Comparison of ENCODE assay signal across 10 mouse cellular contexts in the genomic region with DNA sequence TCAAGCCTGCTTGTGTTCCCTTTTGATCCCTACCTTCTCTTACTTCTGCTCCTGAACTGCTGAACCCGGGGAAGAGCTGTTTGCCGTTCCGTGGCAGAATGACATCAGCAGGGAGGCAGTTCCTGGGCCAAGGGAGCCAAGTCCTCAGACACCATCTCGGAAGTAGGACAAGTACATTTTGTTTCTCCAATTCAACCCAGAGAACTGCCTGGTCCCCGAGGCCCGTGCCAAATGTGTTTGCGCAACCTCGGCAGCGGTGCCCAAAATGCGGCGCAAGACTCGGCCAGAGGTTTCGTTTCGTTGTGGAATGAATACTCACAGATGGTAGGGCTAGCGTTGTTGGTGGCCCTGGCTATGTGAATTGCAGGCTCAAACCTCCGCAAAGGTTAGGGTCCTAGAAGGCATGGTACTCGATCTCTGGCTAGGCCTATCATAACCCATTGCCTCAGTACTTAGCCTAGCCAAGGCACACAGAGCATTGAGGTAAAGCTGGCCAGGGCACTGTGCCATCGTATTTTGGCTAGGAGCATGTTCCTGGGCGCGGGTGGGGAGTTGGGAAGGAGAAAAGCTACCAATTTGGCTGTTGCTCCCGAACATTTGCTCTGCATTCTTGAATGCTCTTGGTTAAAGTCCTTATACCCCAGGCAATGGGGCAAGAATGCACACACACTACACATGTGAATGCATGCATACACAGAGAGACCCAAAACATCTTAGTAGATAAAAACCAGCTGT.
A peak's percentile ranks its signal among the peaks of the same experiment; 100 is the strongest.
DNase-seq lines count a peak whose midpoint lies in the region; ATAC-seq and TF ChIP-seq lines count a peak whose summit lies in the region.
"Had no signal": no experiment of that assay in that cellular context is flagged by ENCODE, and none has a peak within 500 bp of the region (broad histone marks: within the 10 kb centered on the region; RNA-seq: fewer than 3 reads in every experiment).

No protein-coding gene starts in this region.

- no peaks in the 10 kb centered on the region for H3K27me3 ChIP-seq in intestine, embryonic 14.5 days (replicated peaks; ENCODE audit: control insufficient read depth, insufficient read depth, low read length)
- no peaks in the 10 kb centered on the region for H3K27me3 ChIP-seq in intestine, embryonic 15.5 days (replicated peaks)
- H3K27me3 ChIP-seq in cerebellum, adult 2 months (ENCODE audit: control insufficient read depth, insufficient read depth, low read length), result no peaks in the 10 kb centered on the region
- no peaks in the 10 kb centered on the region for H3K27me3 ChIP-seq in intestine, postnatal 0 days (replicated peaks; ENCODE audit: control insufficient read depth, insufficient read depth, low read length)

- no peak overlapping the region for H3K4me2 ChIP-seq in intestine, embryonic 14.5 days (ENCODE audit: low read length)
- no peak overlapping the region for H3K4me2 ChIP-seq in intestine, embryonic 15.5 days (replicated peaks)
- no peak overlapping the region for H3K4me2 ChIP-seq in intestine, postnatal 0 days (replicated peaks; ENCODE audit: low read depth)

- H3K4me3 ChIP-seq in intestine, embryonic 14.5 days (ENCODE audit: low read depth, low read length), result no peak overlapping the region
- no peak overlapping the region for H3K4me3 ChIP-seq in intestine, embryonic 15.5 days (replicated peaks)
- peak overlapping the region; percentile 39 for H3K4me3 ChIP-seq in cerebellum, adult 2 months (replicated peaks; ENCODE audit: insufficient read depth, low read depth, low read length)
- H3K4me3 ChIP-seq in intestine, postnatal 0 days (ENCODE audit: low read depth, low read length), result no peak overlapping the region
- H3K4me3 ChIP-seq: erythroblast, embryonic 14.5 days had no signal

- peak; percentile 37 for DNase-seq in intestine, embryonic 14.5 days (ENCODE audit: low spot score)
- peak; percentile 90 to 91 for DNase-seq in cerebellum, adult 2 months
- peak; percentile 23 to 73 for DNase-seq in gastrocnemius, postnatal 4 days (ENCODE audit: low spot score in 2 of 2)
- peak; percentile 16 to 60 for DNase-seq in left cerebral cortex, adult 9 months (ENCODE audit: low spot score in 2 of 2)
- DNase-seq in skeletal muscle tissue, adult 2 months (ENCODE audit: low read depth, low spot score), result peak; percentile 95
- DNase-seq in thymus, postnatal 0 days (ENCODE audit: low spot score), result no peak

- H3K36me3 ChIP-seq in intestine, embryonic 14.5 days (ENCODE audit: control insufficient read depth, insufficient read depth, low read length), result no peaks in the 10 kb centered on the region
- no peaks in the 10 kb centered on the region for H3K36me3 ChIP-seq in intestine, embryonic 15.5 days
- no peaks in the 10 kb centered on the region for H3K36me3 ChIP-seq in intestine, postnatal 0 days (ENCODE audit: control insufficient read depth, insufficient read depth)

- WGBS in intestine, embryonic 14.5 days, result 91% methylated on average over 21 of the region's 21 CpGs
- 91% methylated on average over 21 of the region's 21 CpGs for WGBS in intestine, embryonic 15.5 days
- 8% methylated on average over 21 of the region's 21 CpGs for WGBS in cerebellum, adult 2 months
- WGBS in intestine, postnatal 0 days, result 88% methylated on average over 21 of the region's 21 CpGs

- no peak for TF ChIP-seq CTCF in cerebellum, adult 2 months (IDR thresholded peaks at IDR 0.05; ENCODE audit: borderline replicate concordance, insufficient read depth, low read depth, low read length)
- TF ChIP-seq CTCF in intestine, postnatal 0 days (IDR thresholded peaks at IDR 0.05; ENCODE audit: low read depth), result no peak

- H3K9ac ChIP-seq in intestine, embryonic 14.5 days (ENCODE audit: low read length), result no peak overlapping the region
- H3K9ac ChIP-seq in intestine, embryonic 15.5 days, result no peak overlapping the region
- no peak overlapping the region for H3K9ac ChIP-seq in intestine, postnatal 0 days (ENCODE audit: low read depth, low read length)

- ATAC-seq in intestine, embryonic 14.5 days (replicated peaks; ENCODE audit: low FRiP score, low TSS enrichment, low read depth), result no peak
- no peak for ATAC-seq in intestine, embryonic 15.5 days
- no peak for ATAC-seq in intestine, postnatal 0 days

- H3K9me3 ChIP-seq in intestine, embryonic 14.5 days (ENCODE audit: control insufficient read depth, low read length), result no peaks in the 10 kb centered on the region
- no peaks in the 10 kb centered on the region for H3K9me3 ChIP-seq in intestine, embryonic 15.5 days
- no peaks in the 10 kb centered on the region for H3K9me3 ChIP-seq in intestine, postnatal 0 days (ENCODE audit: control insufficient read depth)

- no peak overlapping the region for H3K27ac ChIP-seq in intestine, embryonic 14.5 days (ENCODE audit: low read depth)
- H3K27ac ChIP-seq in intestine, embryonic 15.5 days, result no peak overlapping the region
- H3K27ac ChIP-seq in cerebellum, adult 2 months (ENCODE audit: insufficient read depth, low read length), result peak overlapping the region; percentile 77
- H3K27ac ChIP-seq in intestine, postnatal 0 days (ENCODE audit: low read depth, low read length), result no peak overlapping the region
- H3K27ac ChIP-seq: macrophage had no signal

- TF ChIP-seq POLR2A in cerebellum, adult 2 months (IDR thresholded peaks at IDR 0.05; ENCODE audit: borderline replicate concordance, insufficient read depth, low read length), result peak; percentile 14; the same call in 1 of the 2 replicates

- H3K4me1 ChIP-seq in intestine, embryonic 14.5 days (replicated peaks; ENCODE audit: control insufficient read depth, insufficient read depth, low read length), result no peaks in the 10 kb centered on the region
- no peaks in the 10 kb centered on the region for H3K4me1 ChIP-seq in intestine, embryonic 15.5 days (replicated peaks)
- H3K4me1 ChIP-seq in cerebellum, adult 2 months (ENCODE audit: control insufficient read depth, insufficient read depth, low read length), result peaks cover 17% of the 10 kb centered on the region; the same call in 1 of the 2 replicates
- no peaks in the 10 kb centered on the region for H3K4me1 ChIP-seq in intestine, postnatal 0 days (replicated peaks; ENCODE audit: control insufficient read depth, insufficient read depth, low read length)
